Mouse (Mus musculus): Measurements from ENCODE around the gene Vill.
A peak's percentile ranks its signal among the peaks of the same experiment; 100 is the strongest.

The Vill gene

GRCm38 (mm10) chr9:119034676-119035665 lies 17.6 kb upstream of the Vill start:
- DNase-seq (ENCODE audit: low spot score in 2 of 2): no peak

- no peak for DNase-seq (ENCODE audit: low spot score in 2 of 2)
Measured at GRCm38 (mm10) chr9:119035836-119036235, 16.7 kb upstream of the Vill start.

- no peak for DNase-seq (ENCODE audit: low spot score in 2 of 2)
Measured at GRCm38 (mm10) chr9:119037076-119037730, 15.4 kb upstream of the Vill start.

- DNase-seq (ENCODE audit: low spot score in 2 of 2): no peak
Measured at GRCm38 (mm10) chr9:119038574-119038973, 14.0 kb upstream of the Vill start.

GRCm38 (mm10) chr9:119040101-119040775 lies 12.3 kb upstream of the Vill start:
- DNase-seq (ENCODE audit: low spot score in 2 of 2): no peak

GRCm38 (mm10) chr9:119048182-119048903 lies 4.2 kb upstream of the Vill start:
- DNase-seq (ENCODE audit: low spot score in 2 of 2): no peak

- DNase-seq (ENCODE audit: low spot score in 2 of 2): no peak
Measured at GRCm38 (mm10) chr9:119051158-119051557, 1.4 kb upstream of the Vill start.

- DNase-seq (ENCODE audit: low spot score in 2 of 2): no peak
Measured at GRCm38 (mm10) chr9:119053964-119054576, 1.5 kb downstream of the Vill start.

- no peak for DNase-seq (ENCODE audit: low spot score in 2 of 2)
Measured at GRCm38 (mm10) chr9:119055336-119055735, 2.8 kb downstream of the Vill start.

- DNase-seq (ENCODE audit: low spot score in 2 of 2): no peak
Measured at GRCm38 (mm10) chr9:119058245-119058644, 5.7 kb downstream of the Vill start.

- DNase-seq (ENCODE audit: low spot score in 2 of 2): no peak
Measured at GRCm38 (mm10) chr9:119060701-119061100, 8.1 kb downstream of the Vill start.

- DNase-seq (ENCODE audit: low spot score in 2 of 2): no peak
Measured at GRCm38 (mm10) chr9:119063036-119063644, 10.6 kb downstream of the Vill start.

- DNase-seq (ENCODE audit: low spot score in 2 of 2): no peak
Measured at GRCm38 (mm10) chr9:119064296-119064695, 11.7 kb downstream of the Vill start.

GRCm38 (mm10) chr9:119067601-119068000 lies 15.0 kb downstream of the Vill start:
- peak in 1 of 2 experiments; percentile 86 for DNase-seq (ENCODE audit: low spot score in 2 of 2)

GRCm38 (mm10) chr9:119068266-119068665 lies 15.7 kb downstream of the Vill start:
- DNase-seq (ENCODE audit: low spot score in 2 of 2): no peak

- DNase-seq (ENCODE audit: low spot score in 2 of 2): no peak
Measured at GRCm38 (mm10) chr9:119070173-119070825, 17.7 kb downstream of the Vill start.

- DNase-seq (ENCODE audit: low spot score in 2 of 2): no peak
Measured at GRCm38 (mm10) chr9:119071786-119072185, 19.2 kb downstream of the Vill start.

GRCm38 (mm10) chr9:119073184-119073895 lies 20.8 kb downstream of the Vill start:
- DNase-seq (ENCODE audit: low spot score in 2 of 2): no peak

- no peak for DNase-seq (ENCODE audit: low spot score in 2 of 2)
Measured at GRCm38 (mm10) chr9:119075685-119076084, 23.1 kb downstream of the Vill start.

Data from left cerebral cortex, adult 9 months (tissue).